Mouse (Mus musculus) adrenal gland, adult (tissue): ENCODE measurements around the gene Spc25.

Experiments used
- DNase-seq, 2 experiments: peaks; one replicate each; pipeline ENCODE4 v3.0.0; 2022 to 2023; ENCODE audit warnings: low spot score in 1 of 2; ENCODE audit not compliant: inconsistent age in 2 of 2

Gene Spc25

GRCm38 (mm10) chr2:69188732-69189131 is 17.3 kb downstream of the Spc25 start:
- DNase-seq: no peak

- no peak for DNase-seq
Measured at GRCm38 (mm10) chr2:69187990-69188389, 18.0 kb downstream of the Spc25 start.

- no peak for DNase-seq
Measured at GRCm38 (mm10) chr2:69179721-69180120, 26.3 kb downstream of the Spc25 start.

DNA sequence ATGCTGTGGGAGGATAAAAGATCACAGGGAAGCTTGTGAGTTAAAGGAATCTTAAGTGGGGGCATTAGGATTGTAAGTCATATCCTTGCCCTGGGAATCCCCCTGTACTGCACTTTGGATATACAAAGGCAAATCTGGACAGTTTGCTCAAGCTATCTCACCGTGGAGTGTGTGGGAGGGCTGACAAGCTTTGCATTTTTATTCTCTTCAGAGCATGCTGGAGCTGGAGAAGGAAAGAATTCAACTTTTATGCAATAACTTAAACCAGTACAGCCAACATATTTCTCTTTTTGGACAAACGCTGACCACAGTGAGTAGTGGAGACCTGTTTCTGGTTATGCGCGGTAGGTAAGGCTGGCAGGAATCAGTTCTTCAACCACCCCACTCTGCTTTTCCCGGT is 30.7 kb downstream of the Spc25 start:
- DNase-seq: no peak

DNA sequence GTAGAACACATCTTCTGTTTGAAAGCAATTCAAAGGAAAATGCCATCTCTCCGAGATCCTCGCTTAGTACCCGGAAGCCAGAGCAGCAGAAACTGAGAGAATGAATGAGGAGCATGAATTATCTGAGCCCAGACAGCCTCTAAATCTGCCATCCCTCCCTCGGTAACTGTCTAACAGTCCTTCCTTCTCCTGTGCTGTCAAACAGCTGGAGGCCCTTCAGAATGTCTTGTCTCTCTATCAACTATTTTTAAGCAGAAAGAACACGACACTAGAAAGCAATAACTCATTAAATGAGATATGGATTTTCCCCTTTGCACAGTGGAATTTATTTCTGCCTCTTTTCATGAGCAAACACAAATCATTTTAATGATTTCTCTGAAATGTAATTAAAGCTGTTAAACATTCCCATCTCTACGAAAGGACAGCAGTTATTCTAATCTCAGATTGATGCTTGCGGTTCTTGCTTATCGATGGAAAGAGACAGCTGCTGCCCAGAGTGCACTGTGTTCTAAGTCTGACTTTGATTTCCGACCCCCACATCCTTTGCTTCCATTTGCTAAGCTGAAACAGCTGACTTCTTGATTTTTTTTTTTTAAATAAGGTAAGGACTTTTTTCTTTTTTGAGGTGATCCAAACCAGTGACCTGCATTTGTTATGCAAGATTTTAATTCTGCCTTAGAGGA is 35.5 kb downstream of the Spc25 start:
- no peak for DNase-seq

DNA sequence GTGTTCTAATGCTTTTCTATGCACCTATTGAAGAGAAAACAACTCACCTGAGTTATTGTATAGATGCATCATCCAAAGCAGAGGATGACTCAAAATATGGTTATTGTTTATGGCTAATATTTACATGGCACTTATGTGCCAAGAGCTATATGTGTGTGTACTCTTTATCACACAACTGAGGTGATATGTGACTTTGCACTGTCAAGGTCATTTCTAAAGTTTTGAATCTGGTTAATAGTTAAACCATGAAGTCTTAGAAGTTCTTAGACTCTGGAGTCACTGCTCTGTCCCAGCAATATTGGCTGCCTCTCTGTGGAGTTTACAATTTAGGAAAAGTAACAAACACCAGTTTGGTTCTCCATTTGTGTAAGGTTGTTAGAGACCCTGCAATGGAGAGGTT is 47.1 kb downstream of the Spc25 start:
- no peak for DNase-seq

- DNase-seq: no peak
Measured at GRCm38 (mm10) chr2:69156283-69156682, 49.7 kb downstream of the Spc25 start.

GRCm38 (mm10) chr2:69155861-69156260 is 50.1 kb downstream of the Spc25 start:
- no peak for DNase-seq

GRCm38 (mm10) chr2:69150841-69151240 is 55.2 kb downstream of the Spc25 start:
- no peak for DNase-seq

- no peak for DNase-seq
Measured at GRCm38 (mm10) chr2:69149154-69149553, 56.8 kb downstream of the Spc25 start.

GRCm38 (mm10) chr2:69148691-69149090 is 57.3 kb downstream of the Spc25 start:
- peak; percentile 42 to 79 for DNase-seq
